Mouse (Mus musculus) heart, postnatal 4 days (tissue): ENCODE measurements around the gene Cdk2ap2. TPM values are rescaled to one million over a fixed set of nuclear protein-coding genes. Genes with fewer than 3 reads are reported as not detected.

Experiments
- DNase-seq: peaks from one replicate; pipeline ENCODE4 v3.0.0; 2021
- total RNA-seq, 2 experiments: library from RNA; stranded (reverse); gene quantifications; 2 replicates each; pipeline ENCODE4 v1.2.3; 2021

The Cdk2ap2 gene
- total RNA-seq, 2 experiments from 2014 or later = 22.4 to 23.6 TPM

- DNase-seq = no peak
These were observed 43.2 kb downstream of the Cdk2ap2 start for GRCm38 (mm10) chr19:4140147-4140546.

- DNase-seq = no peak
These were observed 45.6 kb downstream of the Cdk2ap2 start for GRCm38 (mm10) chr19:4142416-4143173.

DNA sequence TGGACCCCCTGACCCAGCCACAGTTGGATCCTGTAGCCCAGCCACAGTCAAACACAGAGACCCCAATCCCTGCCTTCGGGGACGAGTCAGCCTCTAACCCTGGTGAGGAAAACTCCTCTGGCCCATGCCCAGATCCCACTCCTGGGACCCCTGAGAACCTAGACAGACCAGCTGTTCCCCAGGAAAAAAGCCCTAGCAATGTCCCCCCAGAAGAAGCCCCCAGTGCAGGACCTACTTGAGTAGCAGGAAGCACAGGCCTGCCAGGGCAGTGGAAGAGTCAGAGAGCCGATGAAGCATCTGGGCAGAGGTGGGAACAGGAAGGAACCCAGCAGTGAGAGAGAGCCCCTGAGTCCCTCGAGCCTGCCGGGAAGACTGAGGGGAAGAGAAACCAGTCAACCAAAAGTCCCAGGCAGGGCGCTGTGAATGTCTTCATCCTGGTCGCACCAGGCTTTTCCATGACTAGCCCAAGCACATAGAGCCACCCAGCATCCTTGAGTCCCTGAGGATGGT, 46.8 kb downstream of the Cdk2ap2 start, which contains the start of gene Cabp4:
Gene Cabp4, minus strand, starts transcription at position 275 of the 510 bp plus-strand sequence.
- DNase-seq = no peak

DNA sequence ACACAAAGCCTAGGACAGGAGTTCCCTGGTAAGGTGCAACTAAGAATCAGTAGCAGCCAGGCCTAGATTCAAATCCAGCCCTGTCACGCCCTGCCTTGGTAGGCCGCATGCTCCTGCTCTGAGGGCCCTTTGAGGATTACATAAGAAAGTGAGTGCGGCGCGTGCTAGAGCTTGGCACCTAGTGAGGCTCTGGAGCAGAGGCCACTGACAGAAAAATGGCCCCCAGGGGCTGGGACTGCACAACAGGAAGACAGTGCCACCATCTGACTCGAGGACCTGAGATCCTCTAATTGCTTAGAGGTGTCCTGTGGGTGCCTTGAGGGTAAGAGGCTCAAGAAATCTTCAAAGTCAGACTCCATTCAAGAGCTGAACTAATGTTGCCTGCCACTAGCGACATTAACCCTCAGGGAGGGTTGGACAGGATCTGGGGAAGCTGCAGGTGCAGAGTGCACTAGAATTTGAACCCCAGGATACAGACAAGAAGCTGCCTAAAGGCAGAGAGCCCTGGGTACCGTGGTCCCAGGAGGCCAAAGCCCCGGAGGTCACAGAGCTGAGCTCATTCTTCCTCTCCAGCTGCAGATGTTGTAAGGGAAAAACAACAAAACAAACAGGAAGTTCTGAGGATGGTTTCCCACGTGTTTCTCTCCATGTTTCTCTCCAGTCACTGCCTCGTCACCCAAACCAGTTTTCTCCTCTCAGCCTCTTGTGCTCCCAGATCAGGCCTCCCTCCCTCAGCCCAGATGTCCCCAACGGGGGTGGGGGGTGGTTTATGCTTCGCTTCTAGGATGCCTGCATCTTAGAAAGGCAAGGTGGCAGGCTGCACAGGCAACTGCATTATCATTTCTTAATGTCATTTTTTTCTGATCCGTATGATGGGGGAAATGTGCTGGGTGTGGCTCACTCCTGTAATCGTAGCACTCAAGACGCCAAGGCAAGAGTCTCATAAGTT, 47.8 kb downstream of the Cdk2ap2 start:
- no peak for DNase-seq

- DNase-seq = no peak
These were observed 49.0 kb downstream of the Cdk2ap2 start for GRCm38 (mm10) chr19:4145936-4146335.

- DNase-seq = no peak
These were observed 49.5 kb downstream of the Cdk2ap2 start for GRCm38 (mm10) chr19:4146366-4147021.

DNA sequence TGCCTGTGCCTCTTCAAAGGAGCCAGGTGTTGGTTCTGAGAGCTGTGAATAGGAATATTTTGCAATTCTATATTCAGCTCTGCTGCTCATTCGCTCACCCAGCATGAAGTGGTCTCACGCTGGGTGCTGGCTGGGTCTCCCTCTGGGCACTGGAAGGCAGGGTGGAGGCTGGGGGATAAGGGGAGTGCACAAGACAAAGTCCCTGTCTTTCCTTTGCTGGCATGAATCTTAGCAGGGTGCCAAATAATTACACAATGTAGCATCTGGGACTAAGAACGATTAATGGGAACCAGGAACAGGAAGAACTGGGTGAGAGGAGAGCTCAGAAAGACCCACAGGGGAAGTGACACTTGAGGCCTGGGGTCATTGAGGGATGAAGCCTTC, 50.0 kb downstream of the Cdk2ap2 start:
- no peak for DNase-seq

GRCm38 (mm10) chr19:4147782-4148490, 51.0 kb downstream of the Cdk2ap2 start:
- no peak for DNase-seq

- DNase-seq = peak; percentile 99
These were observed 51.5 kb downstream of the Cdk2ap2 start, which contains the start of gene Coro1b for GRCm38 (mm10) chr19:4148491-4148806. Coro1b (plus strand) TSS chr19:4148619.

Other genes with a start within 250 kb of the Cdk2ap2 start
- gene Chka, start 245.4 kb upstream of the Cdk2ap2 start, total RNA-seq = 10 to 100 TPM; 16.8 to 16.9 TPM
- gene Tcirg1, start 190.0 kb upstream of the Cdk2ap2 start, total RNA-seq = 10 to 100 TPM; 19.2 to 22.9 TPM
- 100 to 1,000 TPM; 290 to 307 TPM for gene Ndufs8, start 184.4 kb upstream of the Cdk2ap2 start, total RNA-seq
- gene Aldh3b1, start 167.4 kb upstream of the Cdk2ap2 start, total RNA-seq = 1 to 10 TPM; 1.6 to 1.9 TPM
- 10 to 100 TPM; 15.1 to 15.4 TPM for gene Unc93b1, start 162.0 kb upstream of the Cdk2ap2 start, total RNA-seq
- under 1 TPM; 0.17 to 0.18 TPM for gene Aldh3b3, start 138.5 kb upstream of the Cdk2ap2 start, total RNA-seq
- gene Aldh3b2, start 124.9 kb upstream of the Cdk2ap2 start, total RNA-seq = under 1 TPM; 0.12 to 0.32 TPM
- gene Acy3, start 110.6 kb upstream of the Cdk2ap2 start, total RNA-seq = 10 to 100 TPM; 10.6 to 12.0 TPM
- gene Tbx10, start 104.4 kb upstream of the Cdk2ap2 start, total RNA-seq = not detected
- 10 to 100 TPM; 56.6 to 63.2 TPM for gene Nudt8, start 96.6 kb upstream of the Cdk2ap2 start, total RNA-seq
- 1 to 10 TPM; 1.4 to 2.4 TPM for gene Gm49405, start 96.6 kb upstream of the Cdk2ap2 start, total RNA-seq
- 100 to 1,000 TPM; 106 to 120 TPM for gene Doc2g, start 93.9 kb upstream of the Cdk2ap2 start, total RNA-seq
- 100 to 1,000 TPM; 774 to 835 TPM for gene Ndufv1, start 84.4 kb upstream of the Cdk2ap2 start, total RNA-seq
- 100 to 1,000 TPM; 219 to 261 TPM for gene Gstp1, start 59.2 kb upstream of the Cdk2ap2 start, total RNA-seq
- gene Gstp2, start 51.2 kb upstream of the Cdk2ap2 start, total RNA-seq = 10 to 100 TPM; 69.7 to 73.5 TPM
- not detected for gene Gstp3, start 37.6 kb upstream of the Cdk2ap2 start, total RNA-seq
- not detected for gene Cabp2, start 15.6 kb upstream of the Cdk2ap2 start, total RNA-seq
- 10 to 100 TPM; 41.8 to 42.9 TPM for gene Pitpnm1, start 2.8 kb downstream of the Cdk2ap2 start, total RNA-seq
- gene Aip, start 28.7 kb downstream of the Cdk2ap2 start, total RNA-seq = 10 to 100 TPM; 54.6 to 55.7 TPM
- under 1 TPM in 1 of 2 experiments, not detected in 1; 0.07 TPM for gene Gpr152, start 42.6 kb downstream of the Cdk2ap2 start, total RNA-seq
- under 1 TPM in 1 of 2 experiments, not detected in 1; 0.18 TPM for gene Cabp4, start 46.9 kb downstream of the Cdk2ap2 start, total RNA-seq
- 10 to 100 TPM; 74.6 to 74.8 TPM for gene Coro1b, start 51.4 kb downstream of the Cdk2ap2 start, total RNA-seq
- 1 to 10 TPM; 2.0 to 2.2 TPM for gene Ptprcap, start 56.4 kb downstream of the Cdk2ap2 start, total RNA-seq
- 10 to 100 TPM; 26.0 to 26.3 TPM for gene Rps6kb2, start 66.2 kb downstream of the Cdk2ap2 start, total RNA-seq
- gene Carns1, start 78.3 kb downstream of the Cdk2ap2 start, total RNA-seq = 10 to 100 TPM; 46.7 to 49.0 TPM
- 1 to 10 TPM; 2.0 to 2.1 TPM for gene Tbc1d10c, start 94.1 kb downstream of the Cdk2ap2 start, total RNA-seq
- 100 to 1,000 TPM; 481 to 484 TPM for gene Ppp1ca, start 94.9 kb downstream of the Cdk2ap2 start, total RNA-seq
- 1 to 10 TPM; 8.3 to 8.4 TPM for gene Rad9a, start 104.5 kb downstream of the Cdk2ap2 start, total RNA-seq
- gene Clcf1, start 117.1 kb downstream of the Cdk2ap2 start, total RNA-seq = 1 to 10 TPM; 2.1 to 2.7 TPM
- gene AC109138.7, start 117.2 kb downstream of the Cdk2ap2 start, total RNA-seq = not detected
- 10 to 100 TPM; 11.0 to 11.2 TPM for gene Pold4, start 134.7 kb downstream of the Cdk2ap2 start, total RNA-seq
- 1 to 10 TPM; 8.4 to 9.0 TPM for gene Ssh3, start 172.0 kb downstream of the Cdk2ap2 start, total RNA-seq
- gene Ankrd13d, start 186.0 kb downstream of the Cdk2ap2 start, total RNA-seq = 1 to 10 TPM; 1.1 to 1.3 TPM
- 10 to 100 TPM; 46.2 to 54.0 TPM for gene Grk2, start 209.0 kb downstream of the Cdk2ap2 start, total RNA-seq